Mouse (Mus musculus) heart, embryonic 11.5 days (tissue): ENCODE measurements at regions not wholly inside any gene's neighbourhood (a gene's known extent, or its start where the extent isn't known, plus 50 kb on each side); places are given as distances from the start of the nearest gene placed in this dataset.
A peak's percentile ranks its signal among the peaks of the same experiment; 100 is the strongest.

Source experiments
- ATAC-seq: fragments of 200-750 bp; cut with Nextera tagmentation; replicated peaks from 2 replicates; pipeline ENCODE4 v1.8.0; 2017; ENCODE audit warnings: moderate library complexity; ENCODE audit not compliant: insufficient number of reproducible peaks, low FRiP score, low TSS enrichment
- H3K27ac ChIP-seq: fragments of 300-500 bp; sonication (generic); 2 replicates; pipeline ENCODE4 v1.5.1; 2014; ENCODE audit warnings: mild to moderate bottlenecking, low read depth, low read length
- H3K27me3 ChIP-seq: fragments of 300-500 bp; sonication (generic); 2 replicates; pipeline ENCODE4 v1.6.1; 2014; ENCODE audit warnings: mild to moderate bottlenecking, low read length, mixed read lengths; ENCODE audit not compliant: control insufficient read depth, insufficient read depth
- H3K36me3 ChIP-seq: fragments of 300-500 bp; sonication (generic); 2 replicates; pipeline ENCODE4 v1.6.1; 2014; ENCODE audit warnings: mild to moderate bottlenecking, low read length, moderate library complexity, mixed read lengths; ENCODE audit not compliant: control insufficient read depth, insufficient read depth
- H3K4me1 ChIP-seq: fragments of 300-500 bp; sonication (generic); 2 replicates; pipeline ENCODE4 v1.6.1; 2014; ENCODE audit warnings: low read length; ENCODE audit not compliant: control insufficient read depth, insufficient read depth
- H3K4me2 ChIP-seq: fragments of 300-500 bp; sonication (generic); 2 replicates; pipeline ENCODE4 v1.6.1; 2014; ENCODE audit warnings: mild to moderate bottlenecking, moderate library complexity
- H3K4me3 ChIP-seq: fragments of 300-500 bp; sonication (generic); 2 replicates; pipeline ENCODE4 v1.5.1; 2014; ENCODE audit warnings: low read depth, low read length
- H3K9ac ChIP-seq: fragments of 300-500 bp; sonication (generic); 2 replicates; pipeline ENCODE4 v1.6.1; 2014; ENCODE audit warnings: mild to moderate bottlenecking, low read depth, low read length, moderate library complexity
- H3K9me3 ChIP-seq: fragments of 300-500 bp; sonication (generic); replicated peaks from 2 replicates; pipeline ENCODE4 v1.6.1; 2016; ENCODE audit warnings: low read length; ENCODE audit not compliant: control insufficient read depth
- WGBS: fragments of 180-500 bp; shearing (Covaris S2); extraction: QIAGEN DNeasy Blood & Tissue Kit; methylation state at CpG from one replicate; pipeline ENCODE4 v1.1.7; 2014; ENCODE audit not compliant: insufficient replicate concordance; 5-methylcytosine and 5-hydroxymethylcytosine counted together

DNA sequence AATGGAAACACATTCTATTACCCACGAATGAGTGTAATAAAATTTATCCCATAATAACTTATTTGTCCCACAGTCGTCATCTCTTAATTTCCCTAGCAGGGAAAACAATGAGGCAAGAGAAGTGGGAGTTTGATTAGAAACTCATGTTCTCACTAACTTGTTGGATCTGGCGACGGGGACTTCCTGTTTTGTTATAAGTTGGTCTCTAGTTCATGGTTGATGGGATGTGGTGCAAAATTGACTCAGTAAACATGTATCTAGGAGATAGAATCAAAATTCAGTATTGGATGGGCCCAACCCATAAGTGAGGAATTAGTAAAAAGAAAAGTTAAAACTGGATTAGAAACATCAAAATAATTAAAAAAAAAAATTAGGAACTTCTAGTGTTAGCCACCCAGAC is 227.5 kb downstream of the Gm5426 start:
- Histone ChIP-seq H3K4me3 (no peak overlapping the region), H3K9ac (no peak overlapping the region), H3K4me1 (no peaks in the 10 kb centered on the region), H3K27ac (no peak overlapping the region), H3K27me3 (no peaks in the 10 kb centered on the region), H3K4me2 (no peak overlapping the region), H3K9me3 (no peaks in the 10 kb centered on the region), H3K36me3 (no peaks in the 10 kb centered on the region)
- WGBS: 78% methylated on average over 4 of the region's 4 CpGs
- no peak for ATAC-seq

DNA sequence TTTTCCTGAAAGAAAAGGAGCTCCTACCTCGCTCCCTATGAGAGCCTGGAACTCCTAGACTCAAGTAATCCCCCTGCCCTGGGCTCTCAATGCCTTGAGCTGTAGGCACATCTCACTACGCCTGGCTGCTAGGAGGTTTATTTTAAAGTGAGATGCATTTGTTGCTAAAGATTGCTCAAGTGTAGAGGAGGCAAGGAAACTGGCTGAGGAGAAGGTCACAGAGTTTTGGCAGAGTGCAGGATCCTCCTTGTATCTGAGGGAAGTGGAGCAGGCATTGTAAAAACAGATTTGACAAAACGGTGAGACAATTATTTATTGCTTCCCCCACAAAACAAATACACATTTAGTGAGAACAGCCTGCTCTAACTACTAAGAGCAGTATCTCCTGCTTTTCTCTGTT is 228.7 kb downstream of the Gm5426 start:
- H3K4me3 ChIP-seq: no peak overlapping the region

DNA sequence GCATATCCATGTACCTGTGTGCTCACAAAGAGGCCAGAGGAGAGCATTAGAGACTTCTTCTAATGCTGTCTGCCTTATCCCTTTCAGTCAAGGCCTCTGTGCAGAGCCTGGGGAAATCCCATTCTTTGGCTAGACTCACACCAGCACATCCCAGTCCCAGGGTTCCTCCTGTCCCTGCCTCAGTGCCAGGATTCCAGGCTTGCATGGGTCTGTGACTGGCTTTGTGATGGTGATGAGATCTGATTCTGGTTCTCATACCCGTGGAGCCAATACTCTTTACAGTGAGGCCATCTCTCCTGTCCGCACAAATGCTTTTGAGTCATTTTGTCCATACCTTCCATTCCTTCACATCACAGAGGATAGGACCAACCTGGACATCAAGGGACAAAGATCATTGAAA is 230.5 kb downstream of the Gm5426 start:
- Histone ChIP-seq H3K4me2 (no peak overlapping the region), H3K9me3 (no peaks in the 10 kb centered on the region), H3K27ac (no peak overlapping the region), H3K9ac (no peak overlapping the region), H3K4me1 (no peaks in the 10 kb centered on the region), H3K36me3 (no peaks in the 10 kb centered on the region), H3K4me3 (no peak overlapping the region), H3K27me3 (no peaks in the 10 kb centered on the region)
- ATAC-seq: no peak
- 84% methylated on average over 2 of the region's 2 CpGs for WGBS

More for the DNA sequence above, 228.7 kb downstream of the Gm5426 start:
- ATAC-seq: no peak
- H3K9me3 ChIP-seq: no peaks in the 10 kb centered on the region
- no peaks in the 10 kb centered on the region for H3K27me3 ChIP-seq
- no peaks in the 10 kb centered on the region for H3K36me3 ChIP-seq
- 70% methylated on average over 3 of the region's 3 CpGs for WGBS
- H3K9ac ChIP-seq: no peak overlapping the region
- no peak overlapping the region for H3K27ac ChIP-seq
- H3K4me2 ChIP-seq: no peak overlapping the region
- no peaks in the 10 kb centered on the region for H3K4me1 ChIP-seq

DNA sequence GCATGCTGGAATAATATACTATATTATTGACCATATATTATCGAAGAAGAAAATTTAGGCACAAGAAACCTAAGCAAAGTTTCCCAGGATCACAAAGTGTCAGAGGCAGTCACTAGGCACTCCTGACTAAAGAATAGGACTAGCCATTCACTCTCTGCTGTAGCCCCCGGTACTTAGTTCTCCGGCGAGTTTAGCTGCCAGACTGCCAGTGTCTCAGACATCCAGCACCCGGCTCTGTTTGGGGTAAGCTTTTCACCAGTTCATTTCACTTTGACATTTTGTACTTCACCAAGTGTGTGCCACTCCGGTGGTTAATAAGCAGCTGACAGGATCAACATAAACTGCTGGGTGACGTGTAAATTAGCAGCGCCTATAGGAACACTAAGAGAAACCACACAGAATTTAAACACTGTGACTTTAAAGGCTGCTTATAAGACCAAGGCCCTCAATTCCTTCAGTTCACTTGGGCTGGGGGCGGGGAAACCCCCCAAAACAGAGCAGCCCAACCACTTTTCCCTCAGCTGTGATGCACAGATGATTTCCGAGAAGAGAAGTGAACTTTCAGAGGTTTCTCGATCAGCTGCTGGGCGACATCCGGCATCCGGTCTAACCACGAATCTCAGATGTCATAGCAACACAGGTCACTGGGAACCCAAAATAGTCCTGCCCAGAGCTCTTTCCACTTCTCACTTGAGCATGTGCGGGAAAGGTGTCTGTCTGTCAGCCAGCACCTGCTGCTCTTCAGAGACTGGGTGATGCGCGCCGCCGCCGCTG is 234.3 kb downstream of the Gm5426 start:
- Histone ChIP-seq H3K36me3 (no peaks in the 10 kb centered on the region), H3K9me3 (no peaks in the 10 kb centered on the region), H3K4me2 (peak overlapping the region; percentile 53), H3K4me1 (no peaks in the 10 kb centered on the region; the same call in 1 of the 2 replicates), H3K27me3 (no peaks in the 10 kb centered on the region), H3K27ac (no peak overlapping the region), H3K9ac (0 out of 2 replicates have a peak overlapping the region, but pooled peaks have one; percentile 2), H3K4me3 (peak overlapping the region; percentile 11)
- WGBS: 50% methylated on average over 21 of the region's 21 CpGs
- no peak for ATAC-seq

DNA sequence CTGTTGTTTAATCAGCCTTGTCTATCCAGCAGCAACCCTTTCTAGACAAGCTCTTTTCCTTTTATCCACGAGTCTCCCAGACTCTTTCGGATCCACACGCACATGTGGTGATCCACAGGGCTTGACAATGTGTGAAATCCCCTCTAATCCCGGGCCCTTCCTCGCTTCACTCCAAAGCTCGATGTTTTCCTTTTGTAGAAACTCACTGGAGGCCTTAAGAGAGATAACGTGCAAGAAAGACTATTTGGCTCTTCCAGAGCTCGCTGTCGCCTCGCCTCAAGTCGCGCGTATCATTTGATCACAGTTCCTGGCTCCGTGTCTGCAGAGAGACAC is 234.9 kb downstream of the Gm5426 start:
- peak overlapping the region; percentile 53 for H3K4me2 ChIP-seq
- peak overlapping the region; percentile 11; the same call in 1 of the 2 replicates for H3K4me3 ChIP-seq
- WGBS: 54% methylated on average over 14 of the region's 14 CpGs
- H3K9ac ChIP-seq: no peak overlapping the region
- H3K36me3 ChIP-seq: no peaks in the 10 kb centered on the region
- no peak for ATAC-seq
- no peaks in the 10 kb centered on the region for H3K27me3 ChIP-seq
- no peaks in the 10 kb centered on the region; the same call in 1 of the 2 replicates for H3K4me1 ChIP-seq
- no peak overlapping the region for H3K27ac ChIP-seq
- H3K9me3 ChIP-seq: no peaks in the 10 kb centered on the region

DNA sequence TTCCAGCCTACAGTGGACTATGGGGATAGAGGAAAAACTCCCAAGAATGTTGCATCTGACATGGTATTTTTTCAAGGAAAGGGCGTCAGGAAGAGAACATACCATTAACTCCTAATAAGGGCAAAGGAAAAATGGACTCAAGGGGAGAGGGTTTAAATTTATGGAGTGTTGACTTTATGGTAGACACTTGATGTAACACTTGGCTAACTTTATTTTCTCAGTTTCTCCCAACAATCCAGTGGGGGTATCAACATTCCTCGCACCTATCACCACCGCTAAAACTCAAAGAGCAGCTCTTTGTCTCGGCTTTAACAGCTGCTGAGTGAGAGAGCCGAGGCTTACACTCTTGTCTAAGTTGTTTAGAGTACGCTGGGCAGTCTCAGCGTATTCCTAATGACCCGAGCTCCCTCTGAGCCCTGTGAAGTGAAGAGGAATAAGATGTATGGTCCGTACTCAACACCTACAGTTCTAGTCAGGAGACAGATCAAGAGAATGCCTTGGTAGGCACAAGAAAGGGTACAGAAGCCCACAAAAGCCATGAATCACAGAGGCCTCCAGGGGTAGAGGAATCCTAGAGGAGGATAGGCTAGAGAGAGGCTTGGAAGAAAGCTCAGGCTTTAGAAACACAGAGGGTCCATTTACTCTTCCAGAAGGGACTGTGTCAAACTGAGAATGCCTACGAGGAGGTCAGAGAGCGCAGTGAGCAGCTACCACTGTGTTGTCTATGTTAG is 236.4 kb downstream of the Gm5426 start:
- H3K27ac ChIP-seq: no peak overlapping the region
- H3K36me3 ChIP-seq: no peaks in the 10 kb centered on the region
- H3K27me3 ChIP-seq: no peaks in the 10 kb centered on the region
- no peak overlapping the region for H3K4me3 ChIP-seq
- no peaks in the 10 kb centered on the region for H3K9me3 ChIP-seq
- WGBS: 41% methylated on average over 11 of the region's 11 CpGs
- no peak overlapping the region for H3K4me2 ChIP-seq
- H3K9ac ChIP-seq: no peak overlapping the region
- no peaks in the 10 kb centered on the region; the same call in 1 of the 2 replicates for H3K4me1 ChIP-seq
- ATAC-seq: no peak

DNA sequence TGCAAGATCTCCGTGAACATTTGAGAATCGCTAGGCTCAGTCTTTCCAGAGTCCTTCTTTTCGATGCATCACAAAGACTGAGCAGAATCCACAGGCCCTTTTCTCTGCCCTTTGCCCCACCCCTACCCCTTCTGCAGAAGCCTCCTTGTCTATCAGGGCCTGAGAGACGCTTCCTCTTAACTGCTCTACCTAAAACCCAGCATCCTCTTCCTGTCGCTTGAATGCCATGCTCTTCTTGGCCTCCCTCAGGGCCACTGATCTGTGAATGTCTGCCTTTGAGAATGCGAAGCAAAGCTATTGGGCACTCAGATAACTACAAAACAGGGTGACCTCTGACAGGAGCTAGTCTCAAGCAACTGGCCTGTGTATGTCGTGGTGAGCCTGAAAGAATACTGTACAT is 237.1 kb downstream of the Gm5426 start:
- 43% methylated on average over 7 of the region's 7 CpGs for WGBS
- no peak for ATAC-seq
- H3K4me2 ChIP-seq: no peak overlapping the region
- no peaks in the 10 kb centered on the region for H3K9me3 ChIP-seq
- no peaks in the 10 kb centered on the region; the same call in 1 of the 2 replicates for H3K4me1 ChIP-seq
- no peak overlapping the region for H3K4me3 ChIP-seq
- no peaks in the 10 kb centered on the region for H3K36me3 ChIP-seq
- no peak overlapping the region for H3K9ac ChIP-seq
- no peak overlapping the region for H3K27ac ChIP-seq
- H3K27me3 ChIP-seq: no peaks in the 10 kb centered on the region

DNA sequence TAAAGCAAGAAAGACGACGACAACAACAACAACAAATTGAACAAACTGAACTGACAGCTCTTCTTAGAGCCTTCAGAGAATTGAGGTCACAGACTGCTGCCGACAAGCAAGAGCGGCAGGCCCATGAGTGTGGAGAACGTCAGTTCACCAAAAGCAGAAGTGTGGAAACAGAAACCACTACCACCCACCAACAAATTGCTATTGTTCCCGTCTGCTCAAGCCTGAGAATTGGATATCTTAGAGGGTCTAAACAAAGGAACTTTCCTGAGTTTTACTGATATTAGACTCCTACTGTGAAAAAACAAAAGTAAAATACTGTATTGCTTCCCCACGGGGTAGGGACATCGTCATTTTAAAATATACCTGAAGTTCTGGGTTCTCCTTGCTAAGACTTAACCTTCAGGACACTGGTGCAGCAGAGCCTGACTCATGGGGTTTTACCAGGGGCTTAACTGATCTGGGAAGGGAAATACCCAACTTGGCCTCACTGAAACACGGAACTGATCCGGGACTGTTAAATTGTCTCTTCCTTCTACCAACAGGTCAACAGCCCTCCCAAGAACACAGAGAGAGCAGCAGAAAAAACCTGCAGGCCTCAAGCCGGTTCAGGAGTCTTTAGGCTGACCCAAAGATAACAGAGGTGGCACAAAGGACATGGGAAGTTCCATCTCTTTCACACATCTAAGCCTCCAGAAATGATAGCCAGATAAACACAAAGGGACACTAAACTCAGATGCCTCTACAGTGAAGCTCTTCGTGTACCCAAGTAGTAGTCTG is 238.1 kb downstream of the Gm5426 start:
- H3K9me3 ChIP-seq: no peaks in the 10 kb centered on the region
- no peak overlapping the region for H3K27ac ChIP-seq
- no peaks in the 10 kb centered on the region for H3K27me3 ChIP-seq
- no peaks in the 10 kb centered on the region; the same call in 1 of the 2 replicates for H3K4me1 ChIP-seq
- no peak overlapping the region for H3K9ac ChIP-seq
- no peak for ATAC-seq
- H3K4me3 ChIP-seq: no peak overlapping the region
- H3K36me3 ChIP-seq: no peaks in the 10 kb centered on the region
- no peak overlapping the region for H3K4me2 ChIP-seq
- WGBS: 73% methylated on average over 12 of the region's 12 CpGs
